Mouse (Mus musculus): ENCODE data around the gene Slc22a18.

Gene Slc22a18

GRCm38 (mm10) chr7:143462516-143462915 is 11.0 kb upstream of the Slc22a18 start:
- DNase-seq (ENCODE audit: low read depth, low spot score): no peak

GRCm38 (mm10) chr7:143463865-143464415 is 9.6 kb upstream of the Slc22a18 start:
- DNase-seq (ENCODE audit: low read depth, low spot score): no peak

DNA sequence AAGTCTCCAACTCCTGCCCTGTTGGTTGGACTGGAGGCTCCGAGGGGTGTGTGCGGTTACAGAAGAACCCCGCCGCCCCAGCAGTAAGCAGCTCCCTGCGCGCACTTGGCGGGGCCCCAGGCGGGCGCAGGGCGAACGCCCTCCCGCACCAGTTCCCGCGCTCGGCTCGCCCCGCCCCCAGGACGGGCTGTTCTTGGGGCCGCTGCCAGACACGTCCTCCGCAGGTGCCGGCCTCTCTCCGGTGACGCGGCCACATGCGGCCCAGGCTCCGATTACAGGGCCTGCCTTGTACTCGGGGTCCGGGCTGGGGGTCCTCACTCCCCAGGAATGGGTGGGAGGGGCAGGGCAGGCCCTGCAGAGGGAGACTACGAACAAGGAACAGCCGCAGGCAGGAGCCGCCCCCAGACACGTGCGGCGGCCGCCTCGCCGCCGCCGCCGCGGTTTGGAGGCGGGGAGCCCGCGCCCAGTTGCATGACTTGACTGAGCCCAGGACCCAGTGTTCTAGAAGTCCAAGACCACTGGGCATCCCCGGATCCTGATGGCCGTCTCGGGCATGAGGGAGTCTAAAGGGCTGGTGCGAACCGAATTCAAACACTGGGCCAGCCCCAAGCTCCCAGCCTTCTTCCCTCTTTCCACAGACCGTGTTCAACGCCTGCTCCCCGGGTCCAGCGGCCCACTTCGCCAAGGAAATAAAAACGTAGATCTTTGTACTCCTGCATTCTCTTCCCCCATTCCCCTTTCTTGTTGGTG is 8.6 kb upstream of the Slc22a18 start:
- no peak for DNase-seq (ENCODE audit: low read depth, low spot score)

GRCm38 (mm10) chr7:143466099-143466677 is 7.3 kb upstream of the Slc22a18 start:
- DNase-seq (ENCODE audit: low read depth, low spot score): no peak

DNA sequence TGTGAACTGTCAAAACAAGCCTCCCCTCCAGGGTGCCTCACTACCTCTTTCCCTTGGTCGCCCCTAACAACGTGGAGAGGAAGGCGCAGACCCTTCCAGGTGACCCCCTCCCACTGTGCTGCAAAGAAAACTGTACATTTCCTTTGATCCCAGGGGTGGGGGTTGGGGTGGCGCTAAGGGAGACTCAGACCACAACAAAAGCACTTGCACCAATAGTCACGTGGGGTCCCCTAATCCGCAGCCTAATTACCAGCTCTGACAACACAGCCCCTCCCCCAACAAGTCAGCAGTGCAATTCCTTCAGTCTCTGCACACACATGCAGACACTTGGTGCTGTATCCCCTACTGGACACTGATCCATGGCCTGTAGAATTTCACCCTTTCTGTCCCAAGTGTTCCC is 5.8 kb upstream of the Slc22a18 start:
- no peak for DNase-seq (ENCODE audit: low read depth, low spot score)

- DNase-seq (ENCODE audit: low read depth, low spot score): no peak
Measured at GRCm38 (mm10) chr7:143469946-143470345, 3.6 kb upstream of the Slc22a18 start.

DNA sequence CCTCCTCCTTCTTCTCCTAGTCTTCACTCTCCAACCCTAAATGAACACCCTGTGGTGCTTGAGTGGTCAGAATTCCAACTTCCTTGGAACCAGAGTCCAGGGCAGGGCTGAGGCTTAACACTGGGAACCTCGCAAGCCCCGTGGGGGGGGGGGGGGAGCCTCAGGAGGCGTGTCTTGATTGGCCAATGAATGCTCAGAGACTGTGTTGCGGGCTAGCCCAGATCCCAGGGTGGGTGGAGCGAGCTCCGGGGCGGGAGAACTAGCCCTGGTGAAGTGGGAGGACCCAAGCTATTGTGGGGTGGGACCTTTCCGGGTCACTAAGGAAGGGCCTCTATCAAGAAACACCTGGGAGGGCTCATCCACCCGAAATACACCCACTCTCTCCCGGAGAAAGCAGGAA is 1.3 kb downstream of the Slc22a18 start:
- DNase-seq (ENCODE audit: low read depth, low spot score): no peak

- no peak for DNase-seq (ENCODE audit: low read depth, low spot score)
Measured at GRCm38 (mm10) chr7:143475876-143476275, 2.3 kb downstream of the Slc22a18 start.

DNA sequence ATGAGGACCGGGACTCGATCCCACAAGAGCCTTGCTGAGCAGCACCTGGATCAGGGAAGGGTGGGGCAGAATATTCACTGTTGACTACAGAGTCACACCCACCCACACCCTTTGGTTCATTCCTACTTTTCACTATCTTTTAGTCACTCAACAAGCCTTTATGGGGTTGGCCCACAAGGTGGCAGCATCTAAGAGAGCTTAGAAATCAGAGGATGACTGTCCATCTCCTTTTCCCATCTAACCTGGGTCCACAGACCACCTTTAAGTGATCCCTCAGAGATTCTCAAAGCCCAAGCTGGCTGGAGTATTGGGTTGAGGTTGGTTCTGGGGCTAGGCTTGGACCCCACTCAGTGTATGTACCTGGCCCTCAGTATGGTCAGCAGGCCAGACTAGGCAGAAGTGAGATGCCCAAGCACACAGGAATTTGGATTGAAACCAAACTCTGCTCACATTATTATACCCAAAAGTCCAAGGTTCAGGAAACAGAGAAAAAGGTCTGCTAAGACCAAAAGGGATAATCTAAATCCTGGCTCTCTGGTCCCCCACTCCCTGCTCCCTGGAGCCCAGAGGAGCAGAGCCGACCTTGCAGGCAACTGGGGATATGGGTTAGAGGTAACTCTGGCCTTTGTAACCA is 3.3 kb downstream of the Slc22a18 start:
- DNase-seq (ENCODE audit: low read depth, low spot score): no peak

DNA sequence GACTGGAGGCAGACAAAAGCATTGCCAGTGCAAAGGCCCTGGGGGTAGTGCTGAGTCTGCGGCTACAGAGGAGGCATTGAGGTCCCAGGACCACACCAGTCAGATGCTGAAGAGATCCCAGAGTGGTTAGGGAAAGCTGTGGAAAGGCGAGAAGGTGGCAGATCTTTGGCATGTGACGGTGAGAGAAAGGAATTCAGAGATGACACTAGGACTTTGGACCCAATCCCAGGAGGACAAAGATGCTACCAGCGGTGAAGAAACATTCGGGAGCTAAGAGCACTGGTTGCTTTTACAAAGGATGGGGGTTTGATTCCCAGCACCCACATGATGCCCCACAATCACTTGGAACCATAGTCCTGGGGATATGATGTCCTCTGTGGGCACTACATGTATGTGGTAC is 4.3 kb downstream of the Slc22a18 start:
- no peak for DNase-seq (ENCODE audit: low read depth, low spot score)

- no peak for DNase-seq (ENCODE audit: low read depth, low spot score)
Measured at GRCm38 (mm10) chr7:143480498-143480897, 7.0 kb downstream of the Slc22a18 start.

DNA sequence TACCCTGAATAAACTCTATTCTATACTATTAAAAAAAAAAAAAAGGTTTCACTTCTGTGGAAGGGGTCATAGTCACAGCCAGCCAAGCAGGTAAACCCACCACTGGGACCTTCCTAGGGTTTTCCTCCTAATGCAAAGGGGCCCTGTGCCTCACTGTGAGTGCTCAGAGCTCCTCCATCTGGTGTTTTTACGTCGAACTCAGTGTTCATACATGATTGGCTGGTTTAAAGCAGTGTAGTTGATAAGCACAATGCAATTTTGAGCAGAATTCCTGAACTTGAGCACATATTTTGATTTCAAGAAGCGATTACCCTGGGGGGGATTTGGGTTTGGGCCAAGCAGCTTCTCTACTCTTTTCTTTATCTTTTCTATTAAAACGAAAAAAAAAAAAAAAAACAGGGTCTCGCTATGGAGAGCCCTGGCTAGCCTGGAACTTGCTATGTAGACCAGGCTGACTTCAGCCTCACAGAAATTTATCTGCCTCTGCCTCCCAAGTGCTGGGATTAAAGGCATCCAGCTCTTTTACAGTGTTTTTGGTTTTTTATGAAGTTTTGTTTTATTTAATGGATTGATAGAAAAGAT is 8.4 kb downstream of the Slc22a18 start:
- no peak for DNase-seq (ENCODE audit: low read depth, low spot score)

- no peak for DNase-seq (ENCODE audit: low read depth, low spot score)
Measured at GRCm38 (mm10) chr7:143482541-143482940, 9.0 kb downstream of the Slc22a18 start.

GRCm38 (mm10) chr7:143489735-143490134 is 16.2 kb downstream of the Slc22a18 start:
- DNase-seq (ENCODE audit: low read depth, low spot score): no peak

- no peak for DNase-seq (ENCODE audit: low read depth, low spot score)
Measured at GRCm38 (mm10) chr7:143493616-143494126, 20.1 kb downstream of the Slc22a18 start.

- no peak for DNase-seq (ENCODE audit: low read depth, low spot score)
Measured at GRCm38 (mm10) chr7:143495104-143495961, 21.8 kb downstream of the Slc22a18 start.

DNA sequence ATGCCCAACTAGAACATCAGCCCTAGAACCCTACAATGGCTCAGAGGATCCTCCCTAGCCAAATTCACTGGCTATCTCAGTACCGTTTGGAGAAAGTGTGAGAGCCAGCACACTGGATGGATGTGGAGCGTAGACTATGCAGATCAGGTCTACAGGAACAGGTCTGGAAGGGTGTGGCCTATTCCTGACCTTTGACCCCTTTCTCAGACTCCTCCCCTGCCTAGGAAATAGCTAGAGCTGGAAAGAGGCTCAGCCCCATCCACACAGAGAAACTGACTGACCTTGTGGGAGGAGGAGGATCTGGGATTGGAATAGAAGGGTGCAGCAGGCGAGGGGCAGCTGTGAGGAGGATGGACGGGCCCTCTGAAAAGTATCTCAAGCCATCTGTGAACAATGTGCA is 25.0 kb downstream of the Slc22a18 start:
- no peak for DNase-seq (ENCODE audit: low read depth, low spot score)

DNA sequence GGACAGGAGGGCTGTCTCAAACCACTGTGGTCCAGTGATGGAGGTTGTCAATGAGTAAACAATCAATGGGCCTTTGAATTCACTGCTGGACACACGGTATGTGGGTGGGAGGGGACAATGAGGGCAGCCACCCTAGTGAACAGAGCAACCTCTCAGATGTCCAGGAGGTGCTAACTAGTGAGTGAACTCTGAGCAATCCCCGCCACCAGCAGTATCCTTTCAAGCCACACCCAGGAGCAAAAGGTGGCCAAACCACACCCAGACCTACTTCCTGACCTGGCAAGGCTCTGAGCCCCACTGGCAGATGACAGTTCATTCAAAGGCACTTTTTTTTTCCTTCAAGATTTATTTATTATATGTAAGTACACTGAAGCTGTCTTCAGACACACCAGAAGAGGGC is 27.4 kb downstream of the Slc22a18 start:
- no peak for DNase-seq (ENCODE audit: low read depth, low spot score)

DNA sequence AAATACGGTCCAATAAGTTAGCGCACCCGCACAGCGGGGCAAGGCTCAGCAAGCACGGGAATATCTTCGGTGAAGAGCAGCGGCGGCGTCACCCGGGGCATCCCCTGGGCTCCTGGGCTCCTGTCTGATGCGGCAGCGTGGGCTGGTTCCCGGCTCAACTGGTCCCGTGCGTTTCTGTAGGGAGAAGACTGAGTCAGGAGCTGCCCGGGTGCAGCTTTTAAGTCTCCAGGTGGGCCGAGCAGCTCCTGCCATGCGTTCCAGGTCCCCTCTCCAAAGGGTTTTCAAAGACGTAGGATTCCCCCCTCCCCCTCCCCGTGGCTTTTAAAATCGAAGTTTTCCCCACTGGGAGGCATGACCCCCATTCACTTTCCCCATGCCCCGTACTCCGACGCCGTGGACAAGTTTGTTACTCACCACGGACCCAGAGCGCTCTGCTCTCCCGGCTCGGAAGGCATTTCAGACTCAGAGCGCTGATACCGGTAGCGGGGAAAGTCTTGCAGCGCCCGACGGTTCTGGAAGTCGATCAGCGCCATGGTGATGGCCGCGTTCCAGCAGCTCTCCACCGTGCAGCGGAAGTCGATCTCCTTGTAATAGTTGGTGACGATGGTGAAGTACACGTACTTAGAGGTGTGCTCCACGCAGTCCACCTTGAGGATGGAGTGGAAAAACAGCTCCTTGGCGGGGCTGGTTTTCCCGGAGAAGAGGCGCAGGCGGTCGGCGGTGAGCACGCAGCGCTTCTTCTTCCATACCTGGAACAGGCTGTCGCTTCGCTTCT is 28.3 kb downstream of the Slc22a18 start:
- no peak for DNase-seq (ENCODE audit: low read depth, low spot score)

DNA sequence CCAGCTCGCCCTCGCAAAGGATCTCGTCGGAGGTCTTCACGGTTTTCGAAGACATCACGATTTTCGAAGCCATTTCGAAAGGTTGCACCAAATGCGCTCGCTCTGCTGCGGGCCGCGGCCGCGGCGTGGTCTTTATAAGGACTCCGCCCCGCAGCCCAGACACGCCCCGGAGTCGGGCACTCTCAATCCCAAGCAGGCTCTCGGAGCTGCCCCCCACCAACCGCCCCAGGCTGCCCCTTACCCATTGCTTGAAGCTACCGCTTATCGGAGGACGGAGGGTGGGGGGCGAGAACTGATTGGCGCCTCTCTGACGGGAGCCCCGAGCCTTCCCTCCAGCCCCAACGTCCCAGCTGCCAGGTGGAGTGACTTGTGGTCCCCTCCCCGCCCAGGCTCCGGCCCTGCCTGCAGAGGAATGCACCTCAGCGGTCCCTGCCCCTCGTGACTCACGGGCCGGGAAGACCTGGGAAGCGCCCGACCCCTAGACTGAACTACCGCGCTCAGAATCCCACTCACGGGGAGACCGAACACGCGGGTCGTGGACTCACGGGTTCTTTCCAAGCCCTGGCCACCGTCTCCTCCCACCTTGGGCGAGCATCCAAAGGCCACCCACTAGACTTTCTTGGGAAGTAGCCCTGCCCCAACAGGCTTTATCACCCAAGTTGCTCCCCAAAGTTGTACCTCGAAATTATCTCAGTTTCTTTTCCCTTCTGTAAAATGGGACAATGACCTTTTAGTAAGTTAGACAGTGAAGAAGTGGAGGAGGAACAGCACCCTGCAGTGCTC is 29.1 kb downstream of the Slc22a18 start, which contains the start of gene Phlda2:
Gene Phlda2 (minus strand): TSS at position 733 of the 783 bp plus-strand sequence.
- DNase-seq (ENCODE audit: low read depth, low spot score): no peak

Data from brain, embryonic 18.5 days (tissue).